Mouse (Mus musculus) kidney, adult 2 months (tissue): ENCODE measurements around the gene Syt17. TPM values are rescaled to one million over a fixed set of nuclear protein-coding genes. Genes with fewer than 3 reads are reported as not detected.
"Not testable (repeated sequence)": the region's sequence is repeated elsewhere in the genome, so short reads cannot be mapped to it uniquely, and the experiment has no call there.

Experiments
- DNase-seq: peaks from one replicate; pipeline ENCODE4 v3.0.0; 2021
- H3K27ac ChIP-seq: fragments of 200-500 bp; 2 replicates; pipeline ENCODE4 v1.5.1; 2012; ENCODE audit warnings: low read depth, low read length, control low read depth, inconsistent platforms; ENCODE audit not compliant: insufficient read depth
- H3K27me3 ChIP-seq: fragments of 200-500 bp; replicated peaks from 2 replicates; pipeline ENCODE4 v1.6.1; 2012; ENCODE audit warnings: mild to moderate bottlenecking, moderate library complexity, low read length, inconsistent platforms; ENCODE audit not compliant: control insufficient read depth, insufficient read depth
- H3K36me3 ChIP-seq: fragments of 200-500 bp; 2 replicates; pipeline ENCODE4 v1.6.1; 2012; ENCODE audit warnings: mild to moderate bottlenecking, moderate library complexity, low read length, inconsistent platforms; ENCODE audit not compliant: control insufficient read depth, insufficient read depth
- H3K4me1 ChIP-seq: fragments of 200-500 bp; 2 replicates; pipeline ENCODE4 v1.6.1; 2011; ENCODE audit warnings: low read length; ENCODE audit not compliant: control insufficient read depth, insufficient read depth
- H3K4me3 ChIP-seq: fragments of 200-500 bp; 2 replicates; pipeline ENCODE4 v1.5.1; 2011; ENCODE audit warnings: mild to moderate bottlenecking, low read depth, low read length, control low read depth; ENCODE audit not compliant: insufficient read depth
- CTCF ChIP-seq: fragments of 200-500 bp; conservative IDR thresholded peaks from 2 replicates; pipeline ENCODE4 v1.5.1; 2011; ENCODE audit warnings: low read depth, mild to moderate bottlenecking, control low read depth, low read length, moderate library complexity, mixed read lengths; ENCODE audit not compliant: insufficient read depth, insufficient read length
- POLR2A ChIP-seq: fragments of 200-500 bp; IDR thresholded peaks from one replicate; pipeline ENCODE4 v1.6.1; 2011; ENCODE audit warnings: low read depth, low read length, control low read depth
- WGBS: fragments of 180-500 bp; shearing (Covaris S2); methylation state at CpG from one replicate; pipeline ENCODE4 v1.1.7; 2018; 5-methylcytosine and 5-hydroxymethylcytosine counted together
- polyA plus RNA-seq: library from polyadenylated mRNA; depleted of rRNA; stranded (reverse); fragments of >200 nt; gene quantifications from 2 replicates; pipeline ENCODE4 v1.2.3, GENCODE M21; 2012

Gene Syt17
- polyA plus RNA-seq, 1 experiment, result 10.6 TPM

GRCm38 (mm10) chr7:118365902-118366301, 82.1 kb downstream of the Syt17 start:
- WGBS, result 88% methylated on average over 3 of the region's 3 CpGs
- Histone ChIP-seq H3K27ac (no peak overlapping the region), H3K4me3 (no peak overlapping the region), H3K27me3 (no peaks in the 10 kb centered on the region), H3K4me1 (peaks cover 3% of the 10 kb centered on the region; the same call in 1 of the 2 replicates), H3K36me3 (no peaks in the 10 kb centered on the region)
- TF ChIP-seq POLR2A (no peak), CTCF (no peak)
- DNase-seq, result no peak

- TF ChIP-seq CTCF (no peak), POLR2A (no peak)
- H3K4me3 ChIP-seq, result no peak overlapping the region
- no peaks in the 10 kb centered on the region for H3K36me3 ChIP-seq
- peaks cover 3% of the 10 kb centered on the region; the same call in 1 of the 2 replicates for H3K4me1 ChIP-seq
- H3K27me3 ChIP-seq, result no peaks in the 10 kb centered on the region
- DNase-seq, result peak; percentile 30
- 50% methylated on average over 6 of the region's 6 CpGs for WGBS
- H3K27ac ChIP-seq, result peak overlapping the region; percentile 14; the same call in 1 of the 2 replicates
These were observed 82.8 kb downstream of the Syt17 start for GRCm38 (mm10) chr7:118365251-118365650.

DNA sequence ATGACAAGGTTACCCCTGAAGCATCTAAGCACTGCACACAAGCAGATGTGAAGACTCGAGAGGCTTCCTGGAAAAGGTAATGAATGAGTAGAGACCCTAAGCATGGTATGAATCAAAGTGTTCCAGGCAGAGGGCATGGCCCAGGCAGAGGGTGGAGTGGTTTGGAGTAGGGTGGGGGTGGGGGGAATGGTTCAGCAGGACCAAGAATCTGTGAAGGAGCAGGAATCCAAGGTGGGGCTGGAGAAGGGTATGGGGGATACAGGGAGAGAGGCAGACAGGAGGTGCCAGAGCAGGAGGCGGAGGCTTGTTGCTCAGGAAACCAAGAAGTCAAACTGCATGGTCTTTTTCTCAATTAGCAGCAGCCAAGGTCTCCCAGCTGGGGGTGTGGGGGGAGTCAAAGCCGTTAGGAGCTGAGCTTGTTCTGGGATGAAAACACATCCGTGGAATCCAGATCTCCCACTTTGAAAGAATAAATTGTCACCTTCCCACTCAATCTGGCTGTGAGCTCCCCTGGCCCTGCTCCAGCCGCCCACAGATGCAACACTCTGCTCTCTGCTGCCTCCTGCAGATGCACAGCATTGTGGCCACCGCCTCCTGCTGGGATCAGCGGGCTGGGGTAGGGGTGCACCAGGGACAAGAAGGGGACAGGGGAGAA, 83.5 kb downstream of the Syt17 start:
- Histone ChIP-seq H3K27ac (0 out of 2 replicates have a peak overlapping the region, but pooled peaks have one; percentile 14), H3K4me3 (no peak overlapping the region), H3K27me3 (no peaks in the 10 kb centered on the region), H3K36me3 (no peaks in the 10 kb centered on the region), H3K4me1 (peaks cover 3% of the 10 kb centered on the region; the same call in 1 of the 2 replicates)
- TF ChIP-seq CTCF (peak; percentile 26; the same call in 1 of the 2 replicates), POLR2A (no peak)
- 27% methylated on average over 7 of the region's 7 CpGs for WGBS
- DNase-seq, result peak; percentile 35

DNA sequence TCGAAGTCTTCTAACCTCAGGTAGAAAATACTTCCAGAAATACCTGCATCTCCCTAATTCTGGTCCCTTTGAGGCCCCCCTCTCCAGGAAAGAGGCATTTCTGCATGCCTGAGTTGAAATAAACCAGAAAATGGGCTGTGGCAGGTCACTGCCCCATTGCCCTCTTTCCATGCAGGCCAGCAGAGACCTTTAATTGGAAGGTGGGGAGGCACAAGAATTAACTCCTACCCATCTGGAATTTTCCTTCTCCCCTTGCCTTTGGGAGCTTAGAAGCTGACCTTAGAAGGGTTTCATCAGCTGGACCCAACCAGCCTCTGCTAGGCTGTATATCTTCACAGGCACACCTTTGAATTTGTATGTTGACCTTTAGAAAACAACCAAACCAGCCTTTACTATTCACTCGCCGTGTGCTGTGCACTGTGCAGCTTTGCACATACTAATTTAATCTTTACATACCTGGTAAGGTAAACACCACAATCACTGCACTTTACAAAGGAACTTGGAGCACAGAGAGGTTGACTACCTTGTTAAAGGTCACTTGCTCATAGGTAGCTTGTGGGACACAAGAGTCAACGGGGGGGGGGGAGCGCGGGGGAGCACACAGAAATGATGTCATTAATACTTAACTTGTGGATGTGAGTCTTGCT, 84.3 kb downstream of the Syt17 start:
- H3K27ac ChIP-seq, result peak overlapping the region; percentile 41; the same call in 1 of the 2 replicates
- WGBS, result 41% methylated on average over 6 of the region's 6 CpGs

DNA sequence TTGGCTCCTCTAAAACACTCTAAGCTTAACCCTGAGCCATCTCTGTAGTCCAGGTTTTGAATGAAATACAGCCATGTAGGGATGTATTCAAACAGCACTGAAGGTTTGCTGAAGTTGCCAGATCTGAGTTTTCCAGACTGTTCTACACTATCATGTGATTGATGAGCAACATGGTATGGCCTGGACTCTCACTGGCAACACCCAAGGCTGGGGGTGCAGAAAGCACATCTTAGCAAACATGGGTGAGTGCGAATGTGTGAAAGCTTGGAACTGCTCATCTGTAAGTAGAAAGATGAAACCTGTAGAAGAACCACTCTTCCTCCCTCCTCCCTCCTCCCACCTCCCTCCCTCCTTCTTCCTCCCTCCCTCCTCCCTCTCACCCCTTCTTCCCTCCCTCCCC, 85.1 kb downstream of the Syt17 start:
- Histone ChIP-seq H3K27ac (no peak overlapping the region), H3K4me3 (no peak overlapping the region), H3K4me1 (peaks cover 3% of the 10 kb centered on the region; the same call in 1 of the 2 replicates), H3K36me3 (no peaks in the 10 kb centered on the region), H3K27me3 (no peaks in the 10 kb centered on the region)
- TF ChIP-seq CTCF (no peak), POLR2A (no peak)
- WGBS, result 56% methylated on average over 1 of the region's 1 CpGs
- no peak for DNase-seq

More for the DNA sequence above, 84.3 kb downstream of the Syt17 start:
- DNase-seq, result peak; percentile 52
- peaks cover 3% of the 10 kb centered on the region; the same call in 1 of the 2 replicates for H3K4me1 ChIP-seq
- TF ChIP-seq CTCF (no peak), POLR2A (no peak)
- no peak overlapping the region for H3K4me3 ChIP-seq
- H3K27me3 ChIP-seq, result no peaks in the 10 kb centered on the region
- no peaks in the 10 kb centered on the region for H3K36me3 ChIP-seq

DNA sequence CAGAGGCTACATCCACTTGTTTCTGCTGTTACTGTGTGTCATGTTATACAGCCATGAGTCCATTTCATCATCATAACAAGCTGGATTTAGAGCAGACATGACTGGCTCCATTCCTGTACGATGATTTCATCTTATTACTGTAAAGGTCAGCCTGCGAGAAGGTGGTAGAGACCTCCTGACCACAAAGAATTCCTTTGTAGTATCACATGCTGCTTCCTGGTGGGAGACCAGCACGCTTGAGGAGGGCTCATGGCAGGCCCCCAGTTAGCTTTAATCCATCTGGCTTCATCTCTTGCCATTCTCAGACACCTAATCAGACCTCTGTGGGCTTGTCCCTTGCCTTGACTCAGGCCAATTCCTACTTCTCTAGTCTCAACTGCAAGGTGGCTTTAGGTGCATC, 85.8 kb downstream of the Syt17 start:
- Histone ChIP-seq H3K4me1 (peaks cover 3% of the 10 kb centered on the region; the same call in 1 of the 2 replicates), H3K27me3 (no peaks in the 10 kb centered on the region), H3K27ac (no peak overlapping the region), H3K4me3 (no peak overlapping the region), H3K36me3 (no peaks in the 10 kb centered on the region)
- 56% methylated on average over 3 of the region's 3 CpGs for WGBS
- DNase-seq, result no peak
- TF ChIP-seq CTCF, result no peak

DNA sequence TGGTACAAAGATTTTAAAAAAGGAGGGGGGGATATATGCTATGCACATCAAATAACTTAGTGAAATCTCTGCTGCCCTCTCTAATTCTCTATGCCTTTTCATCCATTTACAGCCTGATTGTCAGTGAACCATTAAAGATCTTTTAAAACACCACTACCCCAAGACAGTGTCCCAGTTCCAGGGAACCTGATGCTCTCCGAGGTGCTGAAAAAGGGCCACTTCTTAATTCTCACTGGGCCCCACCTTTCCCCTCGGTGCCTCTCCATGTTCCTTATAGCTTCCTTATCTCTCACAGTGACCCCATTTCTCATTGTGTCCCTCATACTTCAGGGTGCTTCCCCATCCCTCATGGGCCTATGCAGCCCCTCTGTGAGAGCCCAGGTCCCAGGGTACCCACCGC, 89.0 kb downstream of the Syt17 start:
- H3K27ac ChIP-seq, result no peak overlapping the region
- no peaks in the 10 kb centered on the region for H3K36me3 ChIP-seq
- H3K4me1 ChIP-seq, result peaks cover 3% of the 10 kb centered on the region; the same call in 1 of the 2 replicates
- no peak overlapping the region for H3K4me3 ChIP-seq
- no peak for DNase-seq
- 47% methylated on average over 3 of the region's 3 CpGs for WGBS
- H3K27me3 ChIP-seq, result no peaks in the 10 kb centered on the region
- TF ChIP-seq POLR2A, result no peak
- TF ChIP-seq CTCF, result no peak

DNA sequence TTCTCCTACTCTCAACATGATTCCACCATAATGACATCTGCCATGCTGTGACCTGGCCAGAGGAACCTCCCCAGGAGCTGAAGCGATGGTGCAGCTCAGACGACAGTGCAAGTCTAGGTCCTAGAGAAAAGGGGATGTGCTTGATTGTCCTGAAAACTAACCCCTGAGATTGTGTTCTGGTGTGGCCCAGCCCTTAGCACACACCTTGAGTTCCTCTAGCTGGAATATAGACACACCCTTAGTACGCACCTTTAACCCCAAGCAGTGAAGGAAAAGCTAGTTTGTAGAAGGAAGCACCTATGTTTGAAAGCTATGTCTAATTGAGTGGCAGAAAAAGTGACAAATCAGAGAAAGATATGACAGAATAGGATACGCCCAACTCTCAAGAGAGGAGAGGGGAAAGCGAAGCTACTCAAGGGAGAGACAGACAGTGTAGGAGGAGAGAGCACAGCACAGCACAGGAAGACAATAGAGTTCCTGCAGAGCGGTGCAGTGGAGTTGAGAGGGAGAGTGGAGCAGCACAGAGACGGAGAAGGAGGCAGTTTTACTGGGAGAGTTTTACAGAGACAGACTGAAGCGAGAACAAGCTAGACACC, 91.5 kb downstream of the Syt17 start:
- not testable (repeated sequence) for H3K4me1 ChIP-seq, H3K4me3 ChIP-seq, H3K27ac ChIP-seq, H3K36me3 ChIP-seq, H3K27me3 ChIP-seq, DNase-seq
- 89% methylated on average over 8 of the region's 8 CpGs for WGBS
